Mouse (Mus musculus) lung, postnatal 36 days (tissue): ENCODE results near the gene Rorc.
A peak's percentile ranks its signal among the peaks of the same experiment; 100 is the strongest.

ENCODE experiments used
- DNase-seq: peaks from one replicate; pipeline ENCODE4 v3.0.0; 2022; ENCODE audit warnings: mixed read lengths

Rorc gene

GRCm38 (mm10) chr3:94434305-94434704 is 61.7 kb downstream of the Rorc start:
- no peak for DNase-seq

DNA sequence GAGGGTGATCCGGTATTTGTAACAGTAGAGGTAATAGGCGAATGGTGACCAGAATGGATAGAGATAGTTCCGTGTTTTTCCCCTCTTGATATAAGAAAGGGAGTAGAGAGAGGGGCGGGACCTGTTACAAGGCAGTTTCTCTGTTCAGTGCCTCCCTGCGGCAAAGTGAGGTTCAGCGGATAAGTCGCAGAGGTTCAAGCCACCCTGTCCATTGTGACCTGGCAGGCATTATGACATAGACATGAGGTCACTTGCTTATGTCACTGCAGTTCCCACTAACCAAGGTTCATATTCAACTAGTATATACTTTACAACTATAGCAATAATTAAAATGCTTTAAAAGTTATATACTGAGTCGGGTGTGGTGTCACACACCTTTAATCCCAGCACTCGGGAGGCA is 63.8 kb downstream of the Rorc start:
- DNase-seq, result no peak

DNA sequence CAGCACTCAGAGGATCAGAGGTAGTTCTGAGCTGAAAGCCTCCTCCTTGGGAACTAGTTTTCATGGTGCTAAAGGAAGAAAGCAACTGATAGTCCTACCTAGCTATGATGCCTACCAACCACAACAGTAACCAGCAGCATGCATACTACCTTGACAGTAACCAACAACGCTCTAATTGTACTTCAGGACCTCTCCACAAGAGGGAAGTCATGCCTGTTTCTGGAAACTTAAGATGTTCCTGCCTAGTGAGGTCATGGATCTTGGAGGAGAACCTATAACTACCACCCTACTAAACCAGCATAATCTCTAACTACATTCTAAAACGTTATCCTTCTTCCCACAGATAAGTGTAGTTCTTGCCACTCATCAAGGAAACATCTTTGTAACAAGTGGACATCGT is 68.6 kb downstream of the Rorc start:
- peak; percentile 39 for DNase-seq

DNA sequence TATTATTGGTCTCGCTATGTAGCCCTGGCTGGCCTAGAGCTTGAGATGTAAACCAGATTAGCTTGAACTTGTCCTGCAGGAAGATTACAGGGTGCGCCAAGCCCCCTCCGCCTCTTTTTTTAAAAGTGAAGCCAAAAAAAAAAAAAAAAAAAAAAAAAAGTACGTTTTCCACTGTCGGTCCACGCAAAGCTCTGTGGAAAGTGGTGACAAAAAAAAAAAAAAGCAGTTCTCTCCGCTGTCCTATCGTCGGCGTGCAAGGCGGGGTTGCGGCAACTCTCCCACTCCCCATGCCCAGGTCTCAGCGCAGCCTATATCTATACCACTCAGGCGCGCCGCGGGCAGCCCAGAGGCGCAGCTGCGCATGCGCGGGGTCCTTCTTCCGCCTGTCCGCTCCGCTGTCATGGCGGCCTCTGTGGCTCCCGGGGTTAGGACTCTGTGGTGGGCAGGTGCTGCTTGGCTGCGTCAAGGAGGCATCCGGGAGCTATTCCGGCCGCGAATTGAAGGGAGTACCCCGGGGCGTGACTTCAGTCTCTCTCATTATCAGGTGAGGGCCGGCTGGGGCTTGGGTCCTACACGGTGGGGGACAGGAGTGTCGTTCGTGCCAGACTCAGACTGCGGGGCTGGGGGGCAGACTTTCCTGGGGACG is 70.5 kb downstream of the Rorc start, which contains the start of gene Mrpl9:
Mrpl9 (plus strand) TSS at position 368 of the 646 bp plus-strand sequence.
- DNase-seq, result peak; percentile 95

DNA sequence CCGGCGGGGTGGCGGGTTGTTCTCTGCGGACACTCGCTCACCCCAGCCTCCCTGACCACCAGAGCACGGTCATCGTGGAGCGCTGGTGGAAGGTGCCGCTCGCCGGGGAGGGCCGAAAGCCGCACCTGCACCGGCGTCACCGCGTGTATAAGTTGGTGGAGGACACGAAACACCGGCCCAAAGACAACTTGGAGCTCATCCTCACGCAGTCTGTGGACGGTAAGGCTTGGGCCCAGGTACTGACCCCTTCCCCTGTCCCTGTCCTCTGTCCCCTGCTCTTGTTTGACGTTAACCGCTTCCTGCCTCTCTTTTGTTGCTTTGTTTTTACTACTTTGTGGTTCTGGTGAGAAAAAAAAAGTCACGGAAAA is 71.0 kb downstream of the Rorc start, which contains the start of gene Oaz3:
Oaz3 (minus strand) TSS at position 319 of the 368 bp plus-strand sequence.
- no peak for DNase-seq
